Mouse (Mus musculus) lung, adult 2 months (tissue): Measurements from ENCODE around the gene 2010005H15Rik.

Experiments used
- CTCF ChIP-seq: fragments of 200-500 bp; IDR thresholded peaks from 2 replicates; pipeline ENCODE4 v1.5.1; 2011; ENCODE audit warnings: mild to moderate bottlenecking, low read length, control low read depth; ENCODE audit not compliant: insufficient read depth
- POLR2A ChIP-seq: fragments of 200-500 bp; IDR thresholded peaks from 2 replicates; pipeline ENCODE4 v1.6.1; 2011; ENCODE audit warnings: low read depth, mild to moderate bottlenecking, control low read depth, low read length, borderline replicate concordance; ENCODE audit errors: extremely low read depth

GRCm38 (mm10) chr16:36176108-36176507 lies 45.2 kb upstream of the 2010005H15Rik start:
- no peak for TF ChIP-seq POLR2A
- no peak for TF ChIP-seq CTCF
